Mouse (Mus musculus) heart, postnatal 25 days (tissue): ENCODE measurements at regions not wholly inside any gene's neighbourhood (a gene's known extent, or its start where the extent isn't known, plus 50 kb on each side); places are given as distances from the start of the nearest gene placed in this dataset.

Source experiments
- DNase-seq: peaks from one replicate; pipeline ENCODE4 v3.0.0; 2022; ENCODE audit warnings: low spot score
- intact Hi-C: fragments of 180-260 bp; cut with DNase I; formaldehyde crosslinking; loops from one replicate; pipeline ENCODE4 v1.15.1; 2025

DNA sequence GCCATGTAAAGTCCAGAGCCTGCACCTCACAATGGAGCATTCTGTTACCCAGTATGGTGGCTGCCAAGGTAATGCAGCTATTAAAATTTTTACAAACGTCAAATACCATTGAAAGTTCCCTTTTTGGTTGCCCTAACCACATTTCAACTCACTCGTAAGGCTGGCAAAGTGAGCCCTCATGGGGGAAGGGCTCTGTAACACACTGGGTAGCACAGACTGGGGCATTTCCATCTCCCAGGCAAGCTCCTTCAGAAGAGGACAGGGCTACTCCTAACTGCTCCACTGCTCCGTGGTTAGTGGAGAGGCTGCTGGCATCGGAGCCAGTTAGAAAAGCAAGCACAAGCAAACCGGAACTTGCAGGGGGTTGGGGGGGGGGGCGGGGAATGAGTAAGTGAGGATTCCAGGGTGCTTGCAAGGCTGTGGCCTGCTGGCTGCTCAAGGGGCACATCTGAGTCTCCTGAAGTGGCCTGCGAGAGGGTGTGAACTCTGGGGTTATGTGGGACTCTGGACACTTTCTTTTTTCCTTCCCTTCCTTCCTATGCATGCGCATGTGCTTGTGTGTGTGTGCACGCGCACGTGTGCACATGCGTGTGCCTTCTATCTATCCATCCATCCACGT, 233.8 kb downstream of the Sox9 start:
- intact Hi-C loops = no loop called here
- DNase-seq = no peak

DNA sequence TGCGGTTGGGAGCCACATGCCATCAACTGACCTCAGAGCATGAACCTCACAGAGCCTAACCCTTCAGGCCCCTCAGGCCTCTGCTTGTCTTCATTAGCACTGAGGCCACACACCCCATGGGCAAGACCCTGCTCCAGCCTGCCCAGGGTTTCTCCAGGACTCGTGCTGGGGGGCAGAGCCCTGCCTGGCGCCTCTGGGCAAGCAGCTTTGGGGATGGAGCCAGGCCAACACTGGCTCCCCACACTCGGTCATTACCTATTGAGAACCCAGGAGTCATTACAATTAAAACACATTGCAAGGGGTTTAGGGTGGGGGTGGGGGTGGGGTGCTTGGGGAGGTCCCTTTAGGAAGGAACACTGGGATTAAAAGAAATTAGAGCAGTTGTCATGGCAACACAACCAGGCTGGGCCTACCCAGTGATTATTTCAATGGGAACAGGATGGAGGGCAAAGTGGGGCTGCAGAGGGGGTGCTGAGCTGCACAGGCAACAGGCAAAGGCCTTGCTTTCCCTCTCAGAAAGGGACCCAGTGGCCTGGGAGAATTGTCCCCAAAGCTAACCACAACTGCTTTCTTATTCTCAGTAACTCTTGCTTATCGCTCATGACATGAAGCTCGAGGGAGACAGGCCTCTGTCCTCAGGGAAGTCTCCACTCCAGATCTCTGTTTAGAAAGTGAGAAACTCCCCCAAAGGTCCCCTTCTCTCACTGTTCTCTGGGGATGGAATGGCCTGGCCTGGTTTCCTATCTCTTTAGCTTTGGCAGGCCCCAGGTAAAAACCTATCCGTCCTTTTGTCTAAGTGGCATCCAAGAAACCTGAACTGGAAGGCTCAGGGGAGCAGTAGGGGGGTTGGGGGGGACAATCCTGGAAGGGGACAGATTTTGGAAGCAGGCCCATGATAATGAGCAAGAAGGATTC, 235.0 kb downstream of the Sox9 start:
- intact Hi-C loops = no loop called here
- no peak for DNase-seq

DNA sequence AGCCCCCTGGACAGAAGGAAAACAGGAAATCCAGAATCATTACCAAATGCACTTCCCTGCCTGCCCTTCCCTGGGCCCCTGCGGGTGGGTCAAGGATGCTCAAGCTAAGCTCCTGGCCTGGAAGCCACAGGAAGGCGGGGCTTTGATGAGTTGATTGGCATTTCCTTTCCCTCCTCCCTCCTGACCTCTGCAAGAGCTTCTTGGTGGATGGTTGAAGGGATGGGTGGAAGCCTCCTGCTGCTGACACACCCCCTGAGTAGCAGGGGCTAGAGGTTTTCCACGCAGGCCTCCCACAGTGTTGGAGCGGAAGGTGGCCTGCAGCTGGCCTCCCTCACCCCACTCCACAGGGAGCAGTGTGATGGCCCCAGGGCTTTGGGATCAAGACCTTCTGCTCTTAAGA, 239.5 kb downstream of the Sox9 start:
- intact Hi-C loops = no loop called here

DNA sequence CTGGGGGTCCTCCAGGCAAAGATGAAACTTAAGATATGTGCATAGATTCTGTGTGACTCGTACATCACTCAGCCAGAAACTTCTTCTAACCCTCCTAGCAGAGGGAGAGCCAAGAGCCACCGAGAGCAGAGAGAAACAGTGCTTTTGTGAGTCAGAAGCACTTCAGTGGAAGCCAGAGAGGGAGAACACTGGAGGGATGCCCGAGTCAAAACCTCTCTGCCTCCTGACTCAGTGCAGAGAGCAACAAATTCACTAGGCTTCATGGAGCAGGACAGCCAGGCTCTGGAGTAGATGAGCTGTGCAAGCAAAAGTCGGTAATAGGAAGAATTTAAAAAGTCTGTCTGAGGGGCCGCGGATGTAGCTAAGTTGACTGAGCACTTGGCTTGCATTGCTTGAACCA, 245.0 kb downstream of the Sox9 start:
- DNase-seq = peak; percentile 42
- intact Hi-C loops = no loop called here

More for the DNA sequence above, 239.5 kb downstream of the Sox9 start:
- DNase-seq = no peak

DNA sequence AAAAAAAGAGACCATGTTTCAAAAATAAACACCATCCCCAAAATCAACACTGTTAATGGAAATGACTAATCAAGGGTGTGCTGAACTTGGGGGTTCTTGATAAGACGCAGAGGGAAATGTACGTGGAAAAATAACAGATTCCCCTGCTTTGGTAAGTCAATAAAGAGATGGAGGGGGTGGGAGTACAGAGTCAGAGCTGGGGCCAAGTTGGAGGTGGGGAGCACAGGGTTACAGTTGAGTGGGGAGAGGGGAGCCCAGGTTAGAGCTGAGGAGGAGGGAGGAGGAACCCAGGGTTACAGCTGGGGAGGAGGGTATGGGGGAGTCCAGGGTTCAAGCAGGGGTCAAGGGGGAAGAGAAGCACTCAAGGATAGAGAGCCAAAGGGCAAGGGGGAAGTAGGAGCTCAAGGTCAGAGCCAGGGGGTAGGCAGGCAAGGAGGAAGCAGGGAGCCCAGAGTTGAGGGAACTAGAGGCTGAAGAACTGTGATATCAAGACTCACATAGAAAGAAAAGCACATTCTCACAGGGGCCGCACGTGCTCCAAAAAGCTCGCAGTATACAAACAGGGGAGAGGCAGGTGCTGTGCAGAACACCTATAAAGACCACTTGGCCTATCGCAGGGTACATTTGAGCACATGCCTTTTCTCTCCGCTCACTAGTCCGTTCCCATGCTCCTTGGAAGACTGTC, 246.4 kb downstream of the Sox9 start:
- DNase-seq = no peak
- intact Hi-C loops = no loop called here

DNA sequence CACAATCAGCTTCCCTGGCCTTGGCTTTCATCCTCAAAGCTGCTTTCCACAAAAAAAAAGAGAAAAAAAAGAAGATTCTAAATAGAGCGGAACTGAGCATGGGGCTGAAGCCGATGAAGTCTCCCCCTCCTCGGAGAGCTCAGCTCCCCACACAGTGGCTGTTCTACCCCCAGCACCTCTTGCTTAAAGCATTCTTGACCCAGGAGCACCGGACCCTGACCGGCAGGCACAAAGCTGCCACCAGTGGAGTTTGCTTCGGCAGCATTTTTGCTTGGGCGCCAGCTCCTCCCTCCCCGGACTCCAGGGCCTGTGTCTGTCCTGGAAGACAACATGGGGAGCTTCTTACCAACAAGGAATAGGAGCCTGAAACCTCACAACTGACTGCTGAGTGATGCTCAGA, 249.4 kb downstream of the Sox9 start:
- intact Hi-C loops = no loop called here
- DNase-seq = no peak

DNA sequence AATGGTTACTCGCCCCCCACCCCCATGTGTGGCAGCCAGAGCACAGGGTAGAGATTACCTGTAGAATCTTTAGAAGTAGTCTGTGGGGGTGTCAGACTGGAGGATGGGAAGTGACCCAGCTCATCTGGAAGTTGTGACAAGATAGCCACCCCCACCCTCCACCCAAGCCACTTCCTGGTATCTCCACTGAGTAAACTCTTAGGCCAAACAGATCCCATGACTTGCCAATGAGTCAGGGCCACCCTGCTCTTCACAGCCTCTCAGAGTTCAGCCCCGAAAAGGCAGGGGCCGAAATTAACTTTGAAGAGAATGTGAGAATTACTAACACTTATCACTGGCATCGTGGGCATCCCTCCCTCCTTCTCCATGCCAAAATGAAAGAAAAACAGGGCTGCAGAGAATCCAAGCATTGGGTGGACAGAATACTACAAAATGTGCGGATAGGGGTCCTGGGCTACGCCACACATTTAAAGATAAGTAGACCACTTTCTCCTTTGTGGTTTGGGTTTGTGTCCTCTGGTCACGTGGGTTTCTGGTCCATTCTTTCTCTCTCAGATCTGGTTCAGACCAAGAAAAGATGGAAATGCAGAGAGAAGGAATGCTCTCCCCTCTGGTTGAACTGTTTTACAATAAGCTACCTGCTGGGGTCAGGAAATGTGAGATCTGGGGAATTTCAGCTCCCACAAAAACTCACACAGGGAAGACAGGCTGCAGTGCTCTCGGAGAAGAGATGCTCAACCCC, 250.6 kb downstream of the Sox9 start:
- intact Hi-C loops = no loop called here
- no peak for DNase-seq

DNA sequence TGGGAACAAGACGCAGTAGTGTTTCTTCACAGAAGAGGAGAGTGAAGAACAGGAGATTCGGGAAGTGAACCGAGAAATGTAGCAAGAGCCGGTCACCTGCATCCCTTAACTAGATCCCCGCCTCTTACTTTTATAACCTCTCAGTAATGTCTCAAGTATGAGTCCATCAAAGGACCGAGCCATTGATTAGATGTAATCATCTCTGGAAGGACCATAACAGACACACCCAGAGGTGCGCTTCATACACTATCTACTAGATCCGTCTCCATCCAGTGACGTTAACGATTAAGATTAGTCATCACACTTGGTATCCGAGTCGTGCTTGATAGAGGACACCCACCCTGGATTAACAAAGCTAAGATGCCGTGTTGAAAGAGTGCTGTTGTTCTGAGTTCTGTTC, 252.9 kb downstream of the Sox9 start:
- DNase-seq = no peak
- intact Hi-C loops = no loop called here

DNA sequence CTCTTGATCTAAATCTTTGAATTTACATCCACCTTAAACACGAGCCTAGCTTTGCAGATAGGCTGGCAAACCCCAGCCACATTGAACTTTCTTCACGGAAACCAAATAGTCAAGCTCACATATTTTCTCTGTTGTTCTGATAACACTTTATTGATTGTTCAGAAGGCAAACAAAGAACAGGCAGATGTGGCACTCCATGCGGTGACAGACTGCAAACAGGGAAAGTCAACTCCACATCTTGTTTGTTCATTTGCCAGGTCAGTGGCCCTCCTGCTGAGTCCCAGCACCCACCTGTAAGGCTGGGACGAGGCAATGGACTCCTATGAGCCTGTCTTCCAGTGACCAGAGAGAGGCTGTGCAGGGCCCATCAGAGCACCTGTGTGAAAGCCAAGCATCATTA, 255.7 kb downstream of the Sox9 start:
- DNase-seq = no peak
- intact Hi-C loops = no loop called here

DNA sequence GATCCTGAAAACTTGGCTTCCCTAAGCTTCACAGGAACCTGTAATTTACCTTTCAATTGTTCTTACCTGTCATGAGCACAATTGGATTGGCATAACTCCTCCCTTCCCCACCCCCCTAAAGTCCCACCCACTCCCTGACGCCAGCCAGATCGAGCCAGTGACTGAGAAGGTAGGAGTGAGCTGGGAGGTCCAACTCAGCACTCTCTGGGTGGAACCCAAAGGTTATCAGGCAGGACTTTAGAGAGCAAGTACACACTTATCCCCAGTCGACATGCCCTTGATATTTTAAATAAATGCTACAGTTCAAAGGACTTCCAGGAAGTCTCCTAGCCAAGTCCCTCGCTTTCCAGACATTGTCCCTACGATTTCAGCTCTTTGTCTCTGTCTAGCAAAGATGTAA, 260.7 kb downstream of the Sox9 start:
- intact Hi-C loops = no loop called here

DNA sequence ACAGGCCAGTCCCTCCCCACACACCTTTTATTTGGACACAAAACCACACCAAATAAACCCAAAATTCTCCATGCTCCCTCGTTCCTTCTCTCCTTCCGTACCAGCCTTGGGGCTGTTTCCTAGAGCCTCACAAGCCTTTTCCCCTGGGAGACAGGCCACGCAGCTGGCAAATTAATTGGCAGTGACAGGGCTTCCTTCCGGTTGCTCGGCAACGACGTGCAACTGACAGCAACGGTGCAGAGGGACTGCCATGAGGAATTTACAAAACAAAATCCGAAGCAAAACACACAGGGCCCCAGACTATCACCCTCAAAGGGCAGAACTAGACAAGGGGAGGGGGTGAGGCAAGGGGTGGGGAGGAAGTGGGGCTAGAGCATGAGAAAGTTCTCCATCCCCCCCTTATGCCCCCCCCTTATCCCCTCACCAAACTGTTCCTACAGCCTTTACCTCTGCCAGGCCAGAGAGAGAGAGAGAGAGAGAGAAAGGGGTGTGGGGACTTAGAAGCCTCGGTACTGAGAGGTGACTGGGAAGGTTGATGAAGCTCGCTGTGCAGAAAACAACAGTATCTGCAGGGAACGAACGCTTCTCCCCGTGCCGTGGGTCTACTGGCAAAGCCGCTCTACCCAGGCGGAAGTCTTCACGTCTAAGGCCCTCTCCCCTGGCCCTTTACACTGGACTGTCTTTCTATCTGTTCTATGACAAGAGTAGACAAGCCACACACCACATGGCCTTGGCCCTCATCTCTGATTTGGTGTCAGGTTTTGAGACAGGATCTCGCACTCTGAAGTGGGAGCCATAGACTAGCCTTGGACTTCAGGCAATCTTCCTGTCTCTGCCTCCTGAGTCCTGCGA, 264.4 kb downstream of the Sox9 start:
- DNase-seq = no peak
- intact Hi-C loops = no loop called here

More for the DNA sequence above, 260.7 kb downstream of the Sox9 start:
- DNase-seq = no peak

DNA sequence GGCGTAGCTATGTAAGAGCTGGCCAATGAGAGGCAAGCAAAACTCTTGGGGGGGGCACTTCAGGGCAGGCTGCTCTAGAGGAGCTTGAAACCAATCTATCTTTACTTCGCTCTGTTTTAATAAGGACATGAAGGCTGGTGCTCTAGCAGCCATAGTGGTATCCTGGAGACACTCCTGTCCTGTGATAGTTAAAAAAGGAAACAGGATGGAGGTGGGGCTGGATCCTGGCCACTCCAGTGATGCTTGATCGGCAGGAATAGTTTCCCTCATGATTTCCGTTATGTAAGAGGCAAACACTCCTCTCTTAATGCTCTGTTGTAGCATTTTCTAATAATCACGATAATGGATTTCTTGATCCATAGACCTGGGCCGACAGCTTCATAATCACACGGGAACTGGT, 266.1 kb downstream of the Sox9 start:
- intact Hi-C loops = no loop called here
- DNase-seq = no peak

DNA sequence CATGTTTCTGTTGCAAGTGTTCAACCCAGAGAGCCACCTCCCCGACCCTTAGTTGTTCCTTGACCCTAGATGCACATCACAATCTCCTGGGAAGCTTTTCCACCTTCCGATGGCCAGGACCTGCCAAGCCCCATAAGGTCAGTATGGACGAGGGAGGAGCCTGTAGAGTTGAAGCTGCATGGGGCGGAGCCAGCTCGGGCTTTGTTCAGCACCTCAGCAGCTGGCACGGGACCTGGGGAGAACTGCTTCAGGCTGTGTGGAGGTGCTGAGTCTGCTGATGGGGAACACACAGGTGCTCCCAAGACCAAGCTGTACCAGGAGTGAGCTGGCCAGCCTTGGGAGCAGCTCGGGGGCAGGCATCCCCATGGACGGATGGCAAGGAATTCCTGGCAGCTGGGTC, 267.6 kb downstream of the Sox9 start:
- intact Hi-C loops = no loop called here
- DNase-seq = no peak

DNA sequence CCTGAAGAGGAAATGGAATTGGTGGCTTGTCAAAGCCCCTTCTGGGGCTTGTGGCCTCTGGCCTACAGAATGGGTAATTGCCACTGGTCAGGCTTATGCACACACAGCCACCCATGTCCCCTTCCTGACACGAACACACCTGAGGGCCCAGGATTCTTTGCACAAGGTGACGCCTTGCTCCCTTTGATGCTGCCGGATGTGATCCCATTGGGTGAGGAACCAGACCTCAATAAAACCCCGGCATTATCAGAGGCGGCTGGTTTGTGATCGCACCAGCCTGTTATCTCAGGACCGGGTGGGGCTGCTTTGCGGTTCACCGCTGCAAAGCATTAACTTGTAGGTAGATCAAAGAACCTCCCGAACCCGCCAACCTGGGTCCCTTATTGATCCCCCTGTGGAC, 270.5 kb downstream of the Sox9 start:
- intact Hi-C loops = no loop called here
- no peak for DNase-seq

DNA sequence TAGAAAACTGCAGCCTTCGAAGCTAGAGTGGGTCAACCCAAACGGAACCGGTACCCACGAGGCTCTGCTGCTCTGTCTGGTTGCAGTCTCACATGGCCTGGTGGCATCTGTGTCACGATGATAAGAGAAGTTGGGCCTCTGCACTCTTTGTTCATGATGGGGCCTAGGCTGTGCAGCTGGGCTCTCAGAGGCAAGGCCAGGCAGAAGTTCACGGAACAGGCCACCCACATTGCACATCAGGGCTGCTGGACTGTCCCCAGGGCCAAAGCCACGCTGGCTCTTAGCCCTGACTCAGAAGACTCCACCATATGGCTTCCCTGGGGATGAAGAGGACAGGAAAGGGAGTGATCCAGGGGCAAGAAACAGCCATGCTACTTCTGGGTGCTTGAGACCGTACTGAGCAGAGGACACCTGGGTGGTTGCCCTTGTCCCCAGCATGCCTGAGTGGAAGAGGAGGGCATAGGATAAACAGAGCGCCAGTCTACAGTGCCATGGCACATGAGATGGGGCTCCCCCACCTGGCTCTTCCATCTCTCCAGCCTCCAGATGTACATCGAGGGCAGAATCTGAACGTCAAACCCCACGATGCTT, 274.1 kb downstream of the Sox9 start:
- DNase-seq = peak; percentile 42
- intact Hi-C loops = no loop called here

DNA sequence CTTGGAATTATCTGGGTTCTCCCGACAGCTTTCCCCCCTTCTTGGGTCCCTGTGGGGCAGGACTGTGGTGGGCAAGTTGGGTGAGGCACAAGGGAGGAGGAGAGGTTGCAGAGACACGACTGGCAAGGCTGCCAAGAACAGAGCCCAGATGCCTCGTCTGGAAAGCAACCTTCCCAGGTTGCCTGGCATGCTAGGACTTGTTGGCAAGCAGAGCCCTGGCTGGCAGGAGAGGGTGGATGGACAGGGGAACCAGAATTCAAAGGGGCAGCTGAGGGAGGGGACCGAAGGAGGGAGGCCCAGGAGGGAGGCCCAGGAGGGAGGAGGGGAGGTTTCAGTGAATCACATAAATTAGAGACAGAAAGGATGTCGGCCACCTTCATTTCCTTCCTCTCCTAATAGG, 274.8 kb downstream of the Sox9 start:
- intact Hi-C loops = no loop called here
- DNase-seq = no peak

DNA sequence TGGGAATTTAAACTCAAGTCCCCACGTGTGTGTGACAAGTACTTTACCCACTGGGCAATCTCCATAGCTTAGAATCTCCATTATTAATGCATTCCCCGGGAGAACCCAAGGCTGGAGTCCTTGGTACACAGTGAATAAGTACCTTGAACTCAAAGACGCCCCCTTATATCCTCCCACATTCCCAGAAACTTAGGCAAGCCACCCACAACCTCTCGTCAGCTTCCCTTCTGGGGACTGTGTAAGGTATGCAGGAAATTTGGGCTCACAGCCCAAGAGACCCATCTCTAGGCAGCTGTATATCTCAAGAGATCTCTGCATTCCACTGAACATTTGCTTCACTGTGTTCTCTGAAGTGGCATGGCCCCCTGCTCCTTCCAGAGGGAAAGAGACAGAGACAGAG, 288.3 kb downstream of the Sox9 start:
- intact Hi-C loops = no loop called here
- no peak for DNase-seq

DNA sequence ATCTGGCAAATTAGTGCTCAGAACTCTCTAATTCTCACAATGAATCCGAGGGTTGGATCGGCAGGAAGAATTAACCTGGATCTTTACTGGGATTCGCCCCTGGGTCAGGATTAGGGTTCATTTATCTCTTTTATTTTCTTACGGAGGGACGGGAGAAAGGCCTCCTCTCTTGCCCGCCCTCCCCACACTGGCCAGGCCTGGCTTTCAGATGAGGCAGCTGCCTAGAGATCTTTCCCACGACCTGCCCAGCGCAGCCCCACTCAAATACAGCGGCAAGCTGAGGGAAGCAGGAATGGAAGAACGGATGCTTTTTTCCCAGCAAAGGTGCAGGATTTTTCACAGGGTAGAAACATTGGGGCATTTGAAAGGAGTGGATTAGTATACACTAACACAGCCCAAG, 289.9 kb downstream of the Sox9 start:
- DNase-seq = no peak
- intact Hi-C loops = no loop called here

DNA sequence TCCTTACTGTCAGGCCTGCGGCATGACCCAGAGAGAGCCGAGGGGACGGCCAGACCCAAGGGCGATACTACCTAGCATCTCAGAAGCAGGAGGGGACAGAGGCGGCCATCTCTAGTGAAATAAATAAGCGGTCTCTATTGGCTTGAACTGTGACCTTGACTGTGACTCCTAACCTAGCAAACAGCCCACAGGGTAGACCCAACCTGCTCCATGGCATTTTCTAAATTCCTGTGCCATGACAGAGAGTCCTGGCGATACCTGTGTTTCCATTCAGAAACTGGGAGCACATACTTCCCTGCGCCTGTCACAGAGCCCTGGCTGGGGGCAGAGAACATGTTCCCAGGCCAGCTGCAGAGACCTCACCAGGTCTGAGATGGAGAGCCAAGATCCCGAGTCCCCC, 292.3 kb downstream of the Sox9 start:
- DNase-seq = no peak
- intact Hi-C loops = no loop called here
